Mouse (Mus musculus) intestine, embryonic 16.5 days (tissue): Measurements from ENCODE around the gene Ctnna3. TPM values are rescaled to one million over a fixed set of nuclear protein-coding genes. Genes with fewer than 3 reads are reported as not detected.
"Not testable (repeated sequence)": the region's sequence is repeated elsewhere in the genome, so short reads cannot be mapped to it uniquely, and the experiment has no call there.

ENCODE experiments used
- ATAC-seq: fragments of 200-750 bp; cut with Nextera tagmentation; 2 replicates; pipeline ENCODE4 v1.8.0; 2017; ENCODE audit warnings: moderate TSS enrichment, moderate library complexity
- H3K27ac ChIP-seq: fragments of 300-500 bp; sonication (generic); 2 replicates; pipeline ENCODE4 v1.5.1; 2014; ENCODE audit warnings: mild to moderate bottlenecking, low read length
- H3K27me3 ChIP-seq: fragments of 300-500 bp; sonication (generic); replicated peaks from 2 replicates; pipeline ENCODE4 v1.6.1; 2014; ENCODE audit warnings: low read length, control low read depth, mixed read lengths; ENCODE audit not compliant: control insufficient read depth, insufficient read depth
- H3K36me3 ChIP-seq: fragments of 300-500 bp; sonication (generic); 2 replicates; pipeline ENCODE4 v1.6.1; 2014; ENCODE audit warnings: low read length, control low read depth; ENCODE audit not compliant: control insufficient read depth, insufficient read depth
- H3K4me1 ChIP-seq: fragments of 300-500 bp; sonication (generic); 2 replicates; pipeline ENCODE4 v1.6.1; 2014; ENCODE audit warnings: low read length, control low read depth, mixed read lengths; ENCODE audit not compliant: control insufficient read depth, insufficient read depth
- H3K4me2 ChIP-seq: fragments of 300-500 bp; sonication (generic); 2 replicates; pipeline ENCODE4 v1.6.1; 2014; ENCODE audit warnings: low read depth, low read length, control low read depth
- H3K4me3 ChIP-seq: fragments of 300-500 bp; sonication (generic); 2 replicates; pipeline ENCODE4 v1.5.1; 2014; ENCODE audit warnings: mild to moderate bottlenecking, low read length
- H3K9ac ChIP-seq: fragments of 300-500 bp; sonication (generic); 2 replicates; pipeline ENCODE4 v1.6.1; 2014; ENCODE audit warnings: low read depth, low read length
- H3K9me3 ChIP-seq: fragments of 300-500 bp; sonication (generic); 2 replicates; pipeline ENCODE4 v1.6.1; 2016; ENCODE audit warnings: low read length, control low read depth; ENCODE audit not compliant: control insufficient read depth
- WGBS: fragments of 180-500 bp; shearing (Covaris S2); extraction: QIAGEN DNeasy Blood & Tissue Kit; methylation state at CpG from one replicate; pipeline ENCODE4 v1.1.7; 2014; 5-methylcytosine and 5-hydroxymethylcytosine counted together
- polyA plus RNA-seq: library from polyadenylated mRNA; unstranded; fragments of >200 nt; fragmentation: Nextera tagmentation; extraction: Ambion mirVana; gene quantifications from 2 replicates; pipeline ENCODE4 v1.2.1, GENCODE M21; 2015

Gene Ctnna3
- polyA plus RNA-seq, 1 experiment from 2014 or later = 0.89 TPM

- WGBS = 90% methylated on average over 1 of the region's 1 CpGs
Observed at GRCm38 (mm10) chr10:64197584-64197983, 767.7 kb downstream of the Ctnna3 start.

GRCm38 (mm10) chr10:64215632-64216031 is 785.7 kb downstream of the Ctnna3 start:
- WGBS = 72% methylated on average over 3 of the region's 3 CpGs
- no peaks in the 10 kb centered on the region for H3K9me3 ChIP-seq
- no peak overlapping the region for H3K4me2 ChIP-seq
- no peak for ATAC-seq
- no peaks in the 10 kb centered on the region for H3K36me3 ChIP-seq
- no peak overlapping the region for H3K9ac ChIP-seq
- H3K27me3 ChIP-seq = no peaks in the 10 kb centered on the region
- no peak overlapping the region for H3K4me3 ChIP-seq
- H3K4me1 ChIP-seq = no peaks in the 10 kb centered on the region
- no peak overlapping the region for H3K27ac ChIP-seq

More at GRCm38 (mm10) chr10:64197584-64197983, 767.7 kb downstream of the Ctnna3 start:
- no peaks in the 10 kb centered on the region for H3K4me1 ChIP-seq
- no peak overlapping the region for H3K4me3 ChIP-seq
- no peak overlapping the region for H3K27ac ChIP-seq
- no peak for ATAC-seq
- no peak overlapping the region for H3K4me2 ChIP-seq
- no peaks in the 10 kb centered on the region for H3K27me3 ChIP-seq
- no peaks in the 10 kb centered on the region for H3K36me3 ChIP-seq
- no peak overlapping the region for H3K9ac ChIP-seq
- no peaks in the 10 kb centered on the region for H3K9me3 ChIP-seq

DNA sequence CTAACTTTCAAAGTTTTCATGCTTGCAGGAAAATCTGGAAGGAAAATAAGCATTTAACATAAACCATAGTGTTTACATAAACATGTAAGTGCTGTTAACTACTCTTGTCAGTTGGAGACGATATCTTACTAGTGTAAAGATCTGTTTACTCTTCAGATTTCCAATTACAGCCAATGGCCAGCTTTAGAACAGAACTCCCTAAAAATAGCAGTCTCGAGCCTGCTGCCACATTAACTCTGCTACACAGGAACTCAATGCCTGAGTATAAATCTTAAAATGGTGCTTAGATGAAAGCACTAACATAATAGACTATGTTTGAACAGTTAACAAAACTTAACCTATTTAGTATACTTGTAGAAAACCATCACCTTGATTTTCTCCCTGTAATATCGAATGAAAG is 793.1 kb downstream of the Ctnna3 start:
- Histone ChIP-seq H3K27me3 (no peaks in the 10 kb centered on the region), H3K36me3 (no peaks in the 10 kb centered on the region), H3K27ac (no peak overlapping the region), H3K9ac (no peak overlapping the region), H3K4me1 (no peaks in the 10 kb centered on the region), H3K4me2 (no peak overlapping the region), H3K4me3 (no peak overlapping the region), H3K9me3 (no peaks in the 10 kb centered on the region)
- 39% methylated on average over 3 of the region's 3 CpGs for WGBS
- no peak for ATAC-seq

- Histone ChIP-seq H3K4me1 (no peaks in the 10 kb centered on the region), H3K4me2 (no peak overlapping the region), H3K27me3 (no peaks in the 10 kb centered on the region), H3K9ac (no peak overlapping the region), H3K27ac (no peak overlapping the region), H3K36me3 (no peaks in the 10 kb centered on the region), H3K4me3 (no peak overlapping the region), H3K9me3 (no peaks in the 10 kb centered on the region)
- 91% methylated on average over 9 of the region's 9 CpGs for WGBS
- ATAC-seq = no peak
Observed at GRCm38 (mm10) chr10:64224007-64224406, 794.1 kb downstream of the Ctnna3 start.

DNA sequence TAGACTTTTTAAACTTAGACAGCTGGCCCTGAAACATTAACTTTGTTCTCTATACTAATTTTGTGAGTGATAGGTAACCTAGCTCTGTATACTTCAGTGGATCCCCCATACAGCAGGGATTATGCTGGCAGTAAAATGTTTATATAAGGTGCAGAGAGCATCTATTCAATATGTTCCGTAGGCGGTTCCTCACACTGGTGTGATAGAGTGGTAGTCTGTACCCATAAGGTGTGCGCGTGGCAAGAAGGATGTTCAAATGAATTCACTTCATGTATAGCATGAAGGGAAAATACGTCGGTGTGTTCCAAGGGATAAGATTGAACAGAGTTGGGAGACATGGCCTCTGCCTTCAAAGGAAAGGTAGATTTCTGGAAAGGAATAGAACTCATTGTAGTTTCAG is 794.5 kb downstream of the Ctnna3 start:
- 89% methylated on average over 6 of the region's 6 CpGs for WGBS

GRCm38 (mm10) chr10:64225826-64226225 is 795.9 kb downstream of the Ctnna3 start:
- H3K36me3 ChIP-seq, H3K27ac ChIP-seq, H3K4me3 ChIP-seq, ATAC-seq, H3K27me3 ChIP-seq, H3K4me2 ChIP-seq, H3K9ac ChIP-seq, H3K9me3 ChIP-seq, H3K4me1 ChIP-seq: not testable (repeated sequence)

More for the DNA sequence above, 794.5 kb downstream of the Ctnna3 start:
- H3K27me3 ChIP-seq = no peaks in the 10 kb centered on the region
- no peak for ATAC-seq
- H3K4me1 ChIP-seq = no peaks in the 10 kb centered on the region
- no peaks in the 10 kb centered on the region for H3K36me3 ChIP-seq
- no peak overlapping the region for H3K4me3 ChIP-seq
- H3K9me3 ChIP-seq = no peaks in the 10 kb centered on the region
- no peak overlapping the region for H3K9ac ChIP-seq
- H3K27ac ChIP-seq = no peak overlapping the region
- no peak overlapping the region for H3K4me2 ChIP-seq

- H3K36me3 ChIP-seq = no peaks in the 10 kb centered on the region
- WGBS = 64% methylated on average over 4 of the region's 4 CpGs
Observed at GRCm38 (mm10) chr10:64243421-64243820, 813.5 kb downstream of the Ctnna3 start.

DNA sequence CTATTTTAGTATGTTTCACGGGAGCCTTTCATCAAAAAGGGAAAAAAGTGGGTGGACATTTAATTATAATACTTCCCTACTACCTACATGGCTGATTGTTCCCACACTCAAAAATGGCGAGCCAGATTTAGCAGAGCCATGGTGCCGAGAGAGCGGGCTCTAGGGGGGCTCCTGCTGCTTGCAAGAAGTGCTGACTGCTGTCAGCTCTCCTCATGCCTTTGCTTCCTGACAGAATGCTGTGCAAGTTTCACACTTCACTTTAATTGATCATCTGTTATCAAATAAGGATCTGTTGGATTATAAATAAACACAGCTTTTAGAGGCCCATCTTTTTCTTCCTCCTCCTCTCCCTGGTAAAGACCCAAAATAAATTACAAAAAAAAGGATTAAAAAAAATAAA is 838.3 kb downstream of the Ctnna3 start:
- WGBS = 79% methylated on average over 4 of the region's 4 CpGs

More at GRCm38 (mm10) chr10:64243421-64243820, 813.5 kb downstream of the Ctnna3 start:
- Histone ChIP-seq H3K4me1 (no peaks in the 10 kb centered on the region), H3K9me3 (no peaks in the 10 kb centered on the region), H3K4me3 (no peak overlapping the region), H3K27me3 (no peaks in the 10 kb centered on the region), H3K4me2 (no peak overlapping the region), H3K9ac (no peak overlapping the region), H3K27ac (no peak overlapping the region)
- ATAC-seq = no peak

DNA sequence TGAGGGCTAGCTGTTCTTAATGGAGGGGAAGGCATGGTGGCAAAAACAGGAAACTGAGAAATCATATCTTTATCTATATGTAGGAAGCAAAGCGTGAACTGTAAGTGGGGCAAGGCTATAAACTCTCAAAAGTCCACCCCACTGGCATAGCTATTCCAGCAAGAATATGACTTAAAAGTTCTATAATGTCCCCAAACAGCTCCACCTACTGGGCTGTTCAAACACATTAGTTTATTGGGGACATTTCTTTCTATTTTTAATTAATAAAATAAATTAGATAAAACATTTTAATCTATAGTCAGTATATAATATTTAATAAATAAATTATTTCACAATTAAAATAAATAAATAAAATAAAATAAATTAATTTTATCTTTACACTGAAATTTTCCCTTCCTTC is 845.2 kb downstream of the Ctnna3 start:
- Histone ChIP-seq H3K4me2 (no peak overlapping the region), H3K4me3 (no peak overlapping the region), H3K27me3 (no peaks in the 10 kb centered on the region), H3K27ac (no peak overlapping the region), H3K9me3 (no peaks in the 10 kb centered on the region), H3K9ac (no peak overlapping the region), H3K4me1 (no peaks in the 10 kb centered on the region), H3K36me3 (no peaks in the 10 kb centered on the region)
- ATAC-seq = no peak
- WGBS = 76% methylated on average over 1 of the region's 1 CpGs

More for the DNA sequence above, 838.3 kb downstream of the Ctnna3 start:
- Histone ChIP-seq H3K4me1 (no peaks in the 10 kb centered on the region), H3K27me3 (no peaks in the 10 kb centered on the region), H3K9me3 (no peaks in the 10 kb centered on the region), H3K36me3 (no peaks in the 10 kb centered on the region), H3K4me3 (no peak overlapping the region), H3K9ac (no peak overlapping the region), H3K4me2 (no peak overlapping the region), H3K27ac (no peak overlapping the region)
- no peak for ATAC-seq

DNA sequence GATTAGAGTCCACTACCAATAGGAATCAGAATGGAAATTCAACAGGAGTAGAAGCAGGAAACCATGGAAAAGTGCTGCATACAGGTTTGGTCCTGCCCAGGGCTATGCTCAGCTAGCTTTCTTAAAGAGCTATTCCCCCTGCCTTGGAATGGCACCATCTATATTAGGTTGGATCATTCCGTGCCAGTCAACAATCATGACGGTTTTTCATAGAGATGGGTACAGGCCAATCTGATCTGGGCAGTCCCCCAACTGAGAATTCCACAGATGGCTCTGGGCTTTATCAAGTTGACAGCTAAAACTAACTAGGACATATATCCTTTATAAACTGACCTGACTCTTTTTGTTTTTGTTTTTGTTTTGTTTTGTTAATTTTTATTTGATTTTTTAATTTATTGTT is 848.9 kb downstream of the Ctnna3 start:
- no peaks in the 10 kb centered on the region for H3K36me3 ChIP-seq
- no peak overlapping the region for H3K9ac ChIP-seq
- H3K9me3 ChIP-seq = no peaks in the 10 kb centered on the region
- no peak overlapping the region for H3K4me3 ChIP-seq
- WGBS = 82% methylated on average over 2 of the region's 2 CpGs
- H3K4me2 ChIP-seq = no peak overlapping the region
- H3K4me1 ChIP-seq = no peaks in the 10 kb centered on the region
- ATAC-seq = no peak
- H3K27me3 ChIP-seq = no peaks in the 10 kb centered on the region
- H3K27ac ChIP-seq = no peak overlapping the region
